Mouse (Mus musculus) lung, postnatal 0 days (tissue): Measurements from ENCODE around the gene Ruvbl2.

Source experiments
- CTCF ChIP-seq: IDR thresholded peaks from 2 replicates; pipeline ENCODE4 v1.5.1; 2016; ENCODE audit warnings: antibody characterized with exemption, mild to moderate bottlenecking
- EP300 ChIP-seq: IDR thresholded peaks from 2 replicates; pipeline ENCODE4 v1.6.1; 2016; ENCODE audit warnings: antibody characterized with exemption, mild to moderate bottlenecking, control low read depth

- TF ChIP-seq CTCF, result no peak
- TF ChIP-seq EP300, result no peak
Observed at GRCm38 (mm10) chr7:45462325-45462724, 24.4 kb upstream of the Ruvbl2 start.
